Mouse (Mus musculus) left cerebral cortex, adult 6 months (tissue): ENCODE measurements around the gene Nradd. TPM values are rescaled to one million over a fixed set of nuclear protein-coding genes. Genes with fewer than 3 reads are reported as not detected.

Experiments
- long read RNA-seq, 2 experiments: library from polyadenylated mRNA; unstranded; transcript quantifications; one replicate each; pipeline ENCODE4 v2.0.0; 2019 to 2020
- polyA plus RNA-seq: library from polyadenylated mRNA; unstranded; fragments of <200 nt; fragmentation: Nextera tagmentation; gene quantifications from 2 replicates; pipeline ENCODE4 v1.2.3, GENCODE M21; 2021

The Nradd gene
- 2.5 and 3.3 TPM in 2 replicates for polyA plus RNA-seq
- long read RNA-seq, experiment 1, partial matches to known transcripts: 0 of 9 reads
- long read RNA-seq, experiment 1, other reads (novel, unspliced or antisense): 5 of 9 reads
- long read RNA-seq, experiment 2, partial matches to known transcripts: 0 of 4 reads
- long read RNA-seq, experiment 2, other reads (novel, unspliced or antisense): 0 of 4 reads

GRCm38 (mm10) chr9:110624361-110625166 lies at the start of gene Nradd:
Gene Nradd (minus strand): TSS chr9:110624452.

GRCm38 (mm10) chr9:110656249-110657221 lies 32.3 kb upstream of the Nradd start, which contains the start of gene Ccdc12:
Gene Ccdc12 (plus strand): TSS chr9:110656503.

GRCm38 (mm10) chr9:110653655-110654461 lies 29.6 kb upstream of the Nradd start, which contains the start of gene Nbeal2:
Gene Nbeal2 (minus strand): TSS chr9:110654161.

Other genes starting within 250 kb of the Nradd start
- 6.5 and 9.5 TPM in 2 replicates for gene Ptpn23, start 216.2 kb downstream of the Nradd start, polyA plus RNA-seq
- gene Ngp, start 204.7 kb downstream of the Nradd start, polyA plus RNA-seq: not detected in 2 replicates
- gene Klhl18, start 147.8 kb downstream of the Nradd start, polyA plus RNA-seq: 7.4 and 8.0 TPM in 2 replicates
- 1.8 and 2.1 TPM in 2 replicates for gene Kif9, start 147.5 kb downstream of the Nradd start, polyA plus RNA-seq
- 8.8 and 9.2 TPM in 2 replicates for gene Setd2, start 91.9 kb downstream of the Nradd start, polyA plus RNA-seq
- 0.46 and 0.58 TPM in 2 replicates for gene Nbeal2, start 29.7 kb upstream of the Nradd start, polyA plus RNA-seq
- gene Ccdc12, start 32.1 kb upstream of the Nradd start, polyA plus RNA-seq: 120 and 126 TPM in 2 replicates
- not detected in 2 replicates for gene Myl3, start 117.4 kb upstream of the Nradd start, polyA plus RNA-seq
- 3.3 and 3.7 TPM in 2 replicates for gene Pth1r, start 122.7 kb upstream of the Nradd start, polyA plus RNA-seq
- gene Prss42, start 173.7 kb upstream of the Nradd start, polyA plus RNA-seq: not detected in 2 replicates
- not detected in 2 replicates for gene Prss44, start 189.5 kb upstream of the Nradd start, polyA plus RNA-seq
- 0.13 and 0.20 TPM in 2 replicates for gene Prss43, start 202.2 kb upstream of the Nradd start, polyA plus RNA-seq
- gene Prss45, start 210.1 kb upstream of the Nradd start, polyA plus RNA-seq: 1.0 and 1.2 TPM in 2 replicates
- gene Prss46, start 220.1 kb upstream of the Nradd start, polyA plus RNA-seq: not detected in 2 replicates
- gene Prss50, start 233.5 kb upstream of the Nradd start, polyA plus RNA-seq: 2.4 and 2.7 TPM in 2 replicates